Mouse (Mus musculus): ENCODE data around the gene Frmpd1.

DNA sequence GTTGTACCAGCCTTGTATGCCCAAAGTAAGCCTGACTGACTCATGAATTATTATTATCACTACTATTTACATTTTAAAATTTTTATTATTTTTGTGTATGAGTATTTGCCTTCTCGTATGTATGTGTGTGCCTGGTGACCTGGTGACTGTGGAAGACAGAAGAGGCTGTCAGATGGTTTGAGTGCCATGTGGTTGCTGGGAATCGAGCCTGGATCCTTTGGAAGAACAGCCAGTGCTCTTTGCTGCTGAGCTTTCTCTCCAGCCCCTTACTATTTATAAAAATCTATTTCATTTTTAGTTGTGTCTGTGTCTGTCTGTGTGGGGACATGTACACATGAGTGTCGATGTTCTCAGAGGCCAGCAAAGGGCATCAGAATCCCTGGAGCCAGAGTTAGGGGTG is 28.2 kb upstream of the Frmpd1 start:
- TF ChIP-seq CTCF (IDR thresholded peaks at IDR 0.05; ENCODE audit: low read depth, low read length) = no peak
- no peak for TF ChIP-seq GATA1 (IDR thresholded peaks at IDR 0.05; ENCODE audit: borderline replicate concordance, low read length)
- TF ChIP-seq POLR2AphosphoS5 (IDR thresholded peaks at IDR 0.05; ENCODE audit: insufficient replicate concordance, low read depth, low read length) = no peak
- no peak for TF ChIP-seq TAL1 (conservative IDR thresholded peaks at IDR 0.05; ENCODE audit: low read depth, low read length)
- TF ChIP-seq GATA2 (IDR thresholded peaks at IDR 0.05; ENCODE audit: borderline replicate concordance, low read depth, low read length) = no peak
